Mouse (Mus musculus) CH12.LX (cell line): ENCODE results near the gene Hbp1.

Experiments
- CTCF ChIP-seq, 2 experiments: IDR thresholded peaks in 1 of 2; conservative IDR thresholded peaks in 1 of 2; 2 replicates each; pipeline ENCODE4 v1.5.1; 2011 to 2012; ENCODE audit warnings: low read depth in 2 of 2, low read length in 2 of 2, improper control_type of control experiment in 1 of 2, inconsistent platforms in 1 of 2, mild to moderate bottlenecking in 1 of 2, moderate library complexity in 1 of 2
- IRF4 ChIP-seq: IDR thresholded peaks from 2 replicates; pipeline ENCODE4 v1.6.1; 2014; ENCODE audit warnings: low read depth, mild to moderate bottlenecking, inconsistent platforms, low read length, improper control_type of control experiment
- MAFK ChIP-seq: IDR thresholded peaks from 2 replicates; pipeline ENCODE4 v1.6.1; 2011; ENCODE audit warnings: low read length, improper control_type of control experiment; ENCODE audit not compliant: insufficient replicate concordance
- RAD21 ChIP-seq: IDR thresholded peaks from 2 replicates; pipeline ENCODE4 v1.6.1; 2011; ENCODE audit warnings: low read depth, mild to moderate bottlenecking, low read length, improper control_type of control experiment, moderate library complexity
- TCF12 ChIP-seq: IDR thresholded peaks from 2 replicates; pipeline ENCODE4 v1.6.1; 2014; ENCODE audit warnings: low read depth, mild to moderate bottlenecking, inconsistent platforms, low read length, improper control_type of control experiment
- UBTF ChIP-seq: IDR thresholded peaks from 2 replicates; pipeline ENCODE4 v1.6.1; 2012; ENCODE audit warnings: low read depth, mild to moderate bottlenecking, inconsistent platforms, low read length, improper control_type of control experiment, moderate library complexity

GRCm38 (mm10) chr12:31912966-31913551 lies 37.3 kb downstream of the Hbp1 start:
- no peak for TF ChIP-seq CTCF (conservative IDR thresholded peaks at IDR 0.05 in 1 of 2, IDR thresholded peaks at IDR 0.05 in 1 of 2; ENCODE audit: low read depth in 2 of 2, low read length in 2 of 2)
- TF ChIP-seq IRF4 = no peak
- TF ChIP-seq TCF12 = no peak
- TF ChIP-seq RAD21 = no peak
- no peak for TF ChIP-seq UBTF
- TF ChIP-seq MAFK = no peak
